Mouse (Mus musculus) monocyte, adult 2 months (primary cell): ENCODE data around the gene Nabp1.

Source experiments
- DNase-seq, 2 experiments: peaks; one replicate each; pipeline ENCODE4 v3.0.0; 2022; ENCODE audit warnings: low spot score in 2 of 2, low read depth in 1 of 2

Nabp1 gene

DNA sequence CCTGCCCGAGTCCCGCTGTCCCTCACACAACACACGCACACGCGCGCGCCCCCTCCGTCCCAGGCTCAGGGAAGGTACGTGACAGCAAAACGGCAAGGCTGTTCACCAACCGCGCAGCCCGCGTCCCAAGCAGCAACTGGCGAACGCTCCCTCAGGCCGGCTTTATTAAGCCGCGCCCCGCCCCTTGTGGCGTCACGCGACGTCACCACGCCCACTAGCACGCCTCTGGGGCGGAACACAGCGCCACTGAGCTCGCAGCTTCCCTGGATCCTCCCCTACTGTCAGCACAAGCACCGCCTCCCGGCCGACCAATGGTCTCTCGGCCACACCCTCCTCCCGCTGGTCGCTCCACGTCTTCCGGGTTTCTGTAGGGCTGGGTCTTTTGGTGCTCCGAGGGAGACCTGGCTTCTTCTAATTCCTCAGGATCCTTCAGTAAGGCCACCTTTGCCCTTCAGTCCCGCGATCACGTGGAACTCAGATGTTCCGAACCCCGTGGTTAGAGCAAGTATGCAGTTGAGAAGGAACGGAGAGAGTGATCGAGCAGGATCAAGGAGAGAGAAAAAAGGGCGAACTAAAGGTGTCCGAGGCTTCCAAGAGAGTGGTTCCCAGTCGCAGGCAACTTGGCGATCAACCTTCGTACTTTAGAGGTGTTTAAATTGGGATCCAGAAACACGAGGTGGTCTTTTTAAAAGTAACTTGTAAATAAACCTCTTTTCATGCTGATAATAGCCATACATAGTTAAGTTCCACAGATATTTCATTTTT, at the start of gene Nabp1:
Nabp1 (minus strand) TSS at position 164 of the 765 bp plus-strand sequence.
- DNase-seq, result peak; percentile 98 to 100

DNA sequence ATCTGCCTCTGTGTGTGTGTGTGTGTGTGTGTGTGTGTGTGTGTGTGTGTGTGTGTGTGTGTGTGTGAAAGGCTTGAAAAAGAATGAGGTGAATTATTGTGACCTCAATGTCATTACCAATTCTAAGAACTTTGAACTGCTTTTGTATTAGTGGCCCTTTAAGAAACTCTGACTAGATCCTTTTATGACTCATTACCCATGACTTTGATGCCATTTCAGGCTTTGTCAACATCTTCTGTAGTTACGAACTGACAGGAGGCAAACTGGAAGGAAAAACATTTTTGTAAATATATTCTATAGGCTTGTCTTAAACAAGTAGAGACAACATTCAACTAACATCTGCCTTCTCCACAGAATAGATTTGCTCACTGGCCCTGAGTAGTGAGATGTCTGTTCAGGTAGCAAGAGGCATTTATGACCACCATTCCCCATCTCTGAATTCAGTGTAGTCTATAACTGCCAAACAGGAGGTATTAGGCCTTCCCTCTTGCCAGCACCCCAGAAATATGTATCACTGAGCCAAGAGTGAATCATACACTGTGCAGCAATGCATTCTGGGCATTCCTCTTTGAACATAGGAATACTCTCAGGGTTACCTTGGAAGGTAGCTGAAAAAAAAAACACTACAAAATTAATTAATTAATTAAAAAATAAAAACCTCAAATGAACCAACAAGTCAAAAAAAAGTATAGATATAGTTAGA, 47.5 kb upstream of the Nabp1 start:
- no peak for DNase-seq

DNA sequence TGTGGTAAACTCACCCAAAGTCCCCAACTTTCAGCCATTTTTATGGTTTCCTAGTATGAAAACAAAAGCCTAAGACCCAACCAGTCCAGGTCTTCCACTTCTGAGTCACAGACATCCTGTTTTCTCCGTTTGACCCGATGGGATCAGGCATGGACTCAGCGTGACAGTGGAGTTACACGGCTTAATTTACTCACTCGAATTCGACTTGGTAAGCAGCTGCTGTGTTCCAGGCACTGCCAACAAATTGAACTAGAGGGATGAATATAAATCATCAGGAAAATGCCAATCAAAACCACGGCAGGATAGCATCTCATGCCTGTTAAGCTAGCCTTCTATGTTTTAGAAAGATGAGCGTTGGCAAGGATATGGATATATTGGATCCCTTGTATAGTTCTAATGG, 43.4 kb upstream of the Nabp1 start:
- DNase-seq, result no peak

DNA sequence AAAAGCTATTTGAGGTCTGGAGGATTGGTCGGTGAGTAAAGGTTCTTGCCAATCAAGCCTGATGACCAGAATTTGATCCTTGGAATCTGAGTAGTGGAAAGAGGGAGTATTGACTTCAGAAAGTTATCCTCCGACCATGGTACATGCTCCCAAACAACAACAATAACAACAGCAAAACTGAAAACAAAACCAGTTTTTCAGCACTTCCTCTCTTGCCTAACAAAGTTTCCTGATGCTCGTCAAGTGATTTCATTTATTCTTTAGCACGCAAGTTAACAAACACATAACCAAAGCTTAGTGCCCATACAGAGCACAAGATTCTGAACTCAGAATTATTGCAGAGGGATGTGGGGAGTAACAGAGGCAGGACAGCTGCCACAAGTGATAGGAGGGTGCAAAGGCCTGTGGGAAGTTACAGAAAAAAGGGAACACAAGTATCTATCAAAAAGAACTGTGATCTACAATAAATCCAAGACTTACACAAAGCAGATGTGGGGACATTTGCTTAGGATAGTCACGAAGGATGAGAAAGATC, 42.1 kb upstream of the Nabp1 start:
- no peak for DNase-seq

DNA sequence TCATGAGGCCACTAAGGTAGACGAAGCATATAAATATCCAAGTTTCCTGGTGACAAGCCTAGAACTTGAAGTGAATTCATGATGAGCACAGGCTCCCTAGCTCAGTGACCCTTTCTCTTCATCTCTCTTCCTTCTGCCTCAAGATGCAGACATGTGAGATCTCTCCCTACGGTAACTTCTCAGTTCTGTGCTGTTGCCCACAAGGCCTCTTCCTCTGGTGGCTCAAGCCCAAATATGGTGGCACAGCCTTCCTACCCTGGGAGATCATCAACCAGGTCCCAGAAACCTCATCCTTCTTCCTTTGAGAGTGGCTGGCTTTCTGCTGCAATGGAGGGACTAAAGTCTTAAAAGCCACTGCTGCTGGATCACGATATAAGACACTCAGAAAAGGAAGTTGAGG, 40.9 kb upstream of the Nabp1 start:
- DNase-seq, result no peak

DNA sequence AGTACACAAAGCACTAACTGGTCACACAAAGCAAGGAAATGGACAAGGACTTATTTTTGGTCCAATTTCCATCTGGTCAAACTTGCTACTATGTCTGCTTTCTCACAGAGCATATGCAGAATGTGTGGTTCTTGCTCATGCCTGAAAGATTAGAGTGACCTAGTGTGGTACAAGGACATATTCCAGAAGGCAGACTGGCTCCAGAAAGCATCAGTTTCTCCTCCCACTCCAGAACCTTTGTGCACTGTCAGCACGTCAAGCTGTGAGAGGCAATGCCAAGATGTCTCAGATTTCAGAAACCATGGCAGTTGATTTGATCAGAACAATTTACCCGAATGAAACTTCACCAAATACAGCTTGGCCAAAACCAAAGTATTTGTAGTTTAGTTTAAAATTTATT, 37.4 kb upstream of the Nabp1 start:
- DNase-seq, result no peak

DNA sequence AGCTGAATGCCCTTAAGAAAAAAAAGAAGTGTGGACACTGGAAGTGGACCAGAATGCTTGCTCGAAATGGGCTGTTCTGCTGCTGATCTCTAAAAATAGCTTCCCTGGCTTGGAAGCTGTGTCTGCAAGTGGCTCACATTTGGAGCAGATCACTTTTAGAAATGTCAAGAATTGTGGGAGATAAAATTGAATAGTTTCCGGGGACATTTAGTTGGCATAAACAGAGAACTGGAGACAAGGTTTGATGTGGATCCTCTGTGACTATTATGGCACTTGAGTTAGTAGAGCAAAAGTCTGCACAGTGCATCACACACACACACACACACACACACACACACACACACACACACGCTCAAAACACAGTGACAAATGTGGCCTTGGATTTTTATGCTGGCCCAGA, 36.8 kb upstream of the Nabp1 start:
- no peak for DNase-seq

DNA sequence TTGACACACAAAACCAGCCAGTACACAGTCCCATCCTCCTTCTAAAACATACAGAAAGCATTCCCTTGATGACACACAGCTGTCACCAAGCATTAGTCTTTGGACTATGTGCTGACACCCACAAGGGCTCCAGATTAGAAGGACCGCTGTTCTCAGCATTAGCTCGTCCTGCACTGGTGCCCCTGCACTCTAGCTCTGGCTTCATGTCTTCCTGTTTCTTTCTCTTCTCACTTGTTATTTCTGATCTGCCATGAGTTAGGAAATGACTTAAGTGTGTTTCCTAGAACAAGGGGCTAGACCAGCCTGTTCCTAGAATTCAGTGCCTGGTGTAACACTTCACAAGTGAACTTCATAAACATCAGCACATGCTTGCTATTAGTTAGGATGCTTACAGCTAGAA, 36.2 kb upstream of the Nabp1 start:
- DNase-seq, result no peak

DNA sequence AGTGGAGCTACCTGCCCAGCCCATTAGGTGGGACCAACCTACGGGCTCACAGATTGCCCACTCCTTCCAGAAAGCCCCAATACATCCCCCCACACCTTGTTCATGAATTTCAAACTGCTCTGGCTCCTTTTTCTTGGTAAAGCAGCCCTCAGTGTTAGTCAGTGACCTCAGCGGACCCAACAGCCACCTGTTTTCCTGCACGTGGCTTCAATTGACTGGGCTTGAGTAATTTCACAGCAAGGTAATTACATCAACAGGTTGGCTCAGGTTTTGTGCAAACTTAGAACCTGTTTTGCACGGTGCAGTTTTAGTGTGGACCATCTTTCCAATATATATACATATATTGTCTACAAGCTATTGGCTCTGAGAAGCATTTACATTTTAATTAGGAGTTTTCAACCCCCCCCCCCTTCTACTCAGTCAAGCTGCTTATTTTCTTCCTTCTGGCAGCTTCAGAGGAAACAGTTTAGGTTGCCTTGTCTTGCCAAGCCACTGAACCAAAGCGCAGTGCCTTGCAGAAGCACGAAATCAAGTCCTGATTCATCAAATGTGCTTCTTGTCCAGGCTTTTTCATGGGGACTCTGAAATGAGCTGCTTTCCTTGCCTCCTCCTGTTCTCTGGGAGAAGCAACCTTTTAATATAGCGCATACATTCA, 35.0 kb upstream of the Nabp1 start:
- DNase-seq, result no peak

DNA sequence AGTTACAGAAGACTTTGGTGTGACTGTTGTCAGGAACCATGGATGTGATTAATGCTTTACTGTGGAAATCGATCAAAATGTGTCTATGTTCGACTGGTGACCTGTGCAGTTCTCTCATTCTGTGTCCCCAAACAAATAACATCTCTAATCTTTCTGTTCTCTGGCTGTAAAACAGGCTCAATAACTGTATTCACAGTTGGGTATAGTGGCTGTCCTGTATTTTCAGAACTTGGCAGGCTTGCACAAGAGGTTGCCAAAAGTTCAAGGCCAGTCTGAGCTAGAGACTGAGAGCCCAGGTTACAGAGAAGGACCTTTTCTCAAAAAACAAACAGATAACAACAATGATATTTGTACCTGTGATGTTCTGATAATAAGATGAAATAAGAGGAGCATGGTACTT, 34.1 kb upstream of the Nabp1 start:
- DNase-seq, result no peak

DNA sequence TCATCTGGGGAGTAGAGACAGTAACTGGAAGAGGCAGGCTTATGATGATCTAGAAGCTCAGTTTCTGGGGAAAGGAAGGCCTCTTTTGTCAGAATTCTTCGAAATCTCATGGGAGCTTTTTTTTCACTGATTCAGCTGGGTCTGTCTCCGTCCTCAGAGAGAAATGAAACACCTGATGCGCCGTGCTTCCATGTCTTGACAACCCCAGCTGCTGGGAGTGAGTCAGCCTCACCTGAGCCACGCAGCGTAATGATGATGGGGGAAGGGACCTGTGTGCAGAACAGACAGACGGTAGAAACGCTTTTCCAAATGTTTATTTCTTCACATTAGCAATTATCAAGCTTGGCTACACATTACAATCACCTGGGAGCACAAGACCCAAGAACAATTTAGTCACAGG, 31.6 kb upstream of the Nabp1 start:
- DNase-seq, result no peak

DNA sequence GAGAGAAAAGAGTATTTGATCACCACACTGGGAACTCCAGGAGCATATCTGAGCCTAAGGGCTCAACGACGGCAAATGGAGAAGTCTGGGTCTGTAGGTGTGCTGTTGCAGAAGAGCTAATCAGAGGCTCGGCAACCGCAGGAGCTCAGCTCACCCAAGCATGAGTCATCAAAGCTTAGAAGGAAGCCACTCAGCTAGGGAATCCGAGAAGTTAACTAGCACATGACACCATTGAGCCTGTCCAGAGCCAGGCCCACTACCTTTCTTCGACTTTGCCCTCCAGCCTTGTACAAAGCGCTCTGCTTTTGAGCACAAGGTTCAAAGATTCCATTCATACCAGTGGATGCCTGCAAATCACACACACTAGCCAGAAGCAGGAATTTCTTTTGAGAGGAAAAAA, 30.9 kb upstream of the Nabp1 start:
- no peak for DNase-seq

DNA sequence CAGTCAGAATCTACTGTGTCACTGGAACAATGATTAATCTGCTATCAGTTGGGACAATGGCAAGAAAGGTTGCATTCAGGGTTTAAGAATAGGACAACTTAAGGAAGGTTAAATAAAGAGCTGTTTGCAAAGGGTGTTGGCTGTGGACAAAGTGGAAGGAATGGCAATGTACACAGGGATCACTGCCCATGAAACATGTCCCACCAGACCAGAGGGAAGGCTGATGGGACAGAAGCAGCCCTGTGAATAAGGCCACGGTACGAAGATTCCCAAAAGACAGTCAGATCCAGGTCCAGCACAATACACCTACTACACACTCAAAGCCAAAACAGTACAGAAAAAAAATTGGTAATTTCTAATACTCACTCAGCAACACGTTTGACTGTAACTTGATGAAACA, 30.3 kb upstream of the Nabp1 start:
- DNase-seq, result no peak

DNA sequence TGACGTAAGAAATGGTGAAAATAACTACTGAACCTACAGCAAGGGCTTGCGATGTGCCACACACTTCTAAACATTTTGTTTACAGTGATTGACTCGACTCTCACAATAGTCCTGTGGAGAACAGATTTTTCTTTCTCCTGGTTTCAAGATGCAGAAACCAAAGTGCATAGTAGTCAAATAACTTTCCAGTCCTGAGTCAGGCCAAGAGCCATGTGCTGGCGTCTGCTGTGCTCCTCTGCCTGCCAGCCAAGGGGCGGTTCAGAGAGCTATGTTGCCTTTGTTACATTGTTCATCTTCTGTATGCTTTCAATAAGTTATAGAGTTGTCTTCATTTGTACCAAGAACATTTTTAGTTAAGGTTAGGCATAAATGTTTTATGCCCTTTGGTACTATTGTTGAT, 29.2 kb upstream of the Nabp1 start:
- DNase-seq, result no peak

DNA sequence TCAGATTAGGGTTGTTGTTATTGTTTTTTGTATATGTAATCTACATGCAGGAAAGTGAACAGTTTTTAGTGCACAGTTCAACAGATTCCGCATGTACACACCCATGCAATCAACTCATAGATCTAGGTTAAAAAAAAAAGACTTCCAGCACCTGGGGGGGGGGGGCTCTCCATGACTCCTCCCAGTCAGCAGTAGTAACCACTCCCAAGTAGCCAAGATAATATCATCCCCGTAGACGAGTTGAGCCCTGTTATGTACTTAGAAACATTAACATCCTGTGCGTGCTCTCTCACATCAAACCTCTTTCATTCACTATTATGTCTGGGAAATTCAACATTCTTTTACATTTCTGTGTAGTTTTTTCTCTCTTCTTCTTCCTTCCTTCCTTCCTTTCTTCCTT, 28.0 kb upstream of the Nabp1 start:
- no peak for DNase-seq

DNA sequence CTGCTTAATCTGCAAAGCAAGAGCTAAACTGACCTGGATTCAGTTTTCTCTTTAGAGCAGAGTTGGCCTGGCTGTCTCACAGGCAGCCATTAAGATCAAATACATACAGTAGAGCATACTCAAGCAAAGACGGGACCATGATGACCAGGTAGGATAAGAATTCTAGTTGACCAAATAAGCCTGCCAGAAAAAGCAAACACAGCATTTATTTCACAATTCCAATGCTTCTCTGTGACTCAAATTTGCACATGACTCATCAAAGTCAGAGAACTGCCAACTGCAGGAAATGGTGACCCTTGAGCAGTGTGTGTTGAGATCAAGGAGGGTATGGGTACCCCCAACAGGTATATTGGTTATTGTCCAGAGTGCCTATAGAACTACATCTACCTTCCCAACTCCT, 27.4 kb upstream of the Nabp1 start:
- no peak for DNase-seq

DNA sequence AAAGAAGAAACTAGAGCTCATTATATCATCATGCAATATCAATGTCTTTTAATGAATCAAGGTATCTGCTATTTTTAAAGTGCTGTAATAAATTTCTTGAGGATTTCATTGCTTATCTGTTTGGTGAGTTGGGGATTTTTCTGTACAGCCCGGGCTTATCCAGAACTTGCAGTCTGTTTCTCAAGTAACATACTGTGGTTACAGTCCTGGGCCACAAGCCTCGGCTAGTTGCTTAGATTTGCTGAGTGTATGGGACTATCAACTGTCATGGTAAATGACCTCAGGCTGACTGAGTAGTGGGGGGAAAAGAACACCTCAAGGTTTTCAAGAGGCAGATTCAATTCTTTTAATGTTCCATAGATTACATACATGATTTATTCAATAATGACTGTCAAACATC, 24.8 kb upstream of the Nabp1 start:
- no peak for DNase-seq

DNA sequence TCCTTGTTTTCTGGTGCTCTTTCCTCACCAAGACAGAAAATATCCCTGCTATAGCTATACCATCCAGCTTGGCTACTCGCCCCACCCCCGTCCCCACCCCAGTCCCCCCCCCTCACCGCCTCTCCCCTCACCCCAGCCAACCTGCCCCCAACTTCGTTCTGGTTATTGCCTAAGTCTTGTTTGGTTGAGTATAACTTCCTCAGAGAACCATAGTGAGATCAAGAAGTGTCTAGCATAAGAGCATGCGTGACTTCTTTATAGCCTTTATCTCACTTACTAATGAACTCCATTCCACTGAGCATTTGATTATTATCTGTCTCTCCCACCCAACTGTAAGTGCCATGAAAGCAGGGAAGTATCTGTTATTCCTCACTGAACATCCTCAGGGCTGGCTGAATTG, 24.1 kb upstream of the Nabp1 start:
- no peak for DNase-seq

DNA sequence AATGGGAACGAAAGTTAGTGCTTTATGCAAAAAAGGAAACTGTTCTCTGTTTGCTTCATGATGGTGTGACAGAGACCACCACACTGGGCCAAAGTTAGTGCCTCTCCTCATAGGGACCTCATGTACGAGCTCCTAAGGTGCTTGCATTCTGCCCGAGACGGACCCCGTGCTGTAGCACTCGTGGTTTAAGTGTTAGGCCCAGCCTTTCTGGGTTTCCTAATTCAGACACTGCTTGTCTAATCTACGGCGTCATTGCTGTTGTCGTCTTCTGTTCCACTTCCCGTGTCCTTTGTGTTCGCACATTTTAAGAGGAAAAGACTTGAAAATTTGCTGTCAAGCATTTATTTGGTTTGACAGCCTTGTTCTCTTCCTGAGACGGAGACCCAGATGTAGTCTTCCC, 23.0 kb upstream of the Nabp1 start:
- DNase-seq, result peak in 1 of 2 experiments; percentile 13

DNA sequence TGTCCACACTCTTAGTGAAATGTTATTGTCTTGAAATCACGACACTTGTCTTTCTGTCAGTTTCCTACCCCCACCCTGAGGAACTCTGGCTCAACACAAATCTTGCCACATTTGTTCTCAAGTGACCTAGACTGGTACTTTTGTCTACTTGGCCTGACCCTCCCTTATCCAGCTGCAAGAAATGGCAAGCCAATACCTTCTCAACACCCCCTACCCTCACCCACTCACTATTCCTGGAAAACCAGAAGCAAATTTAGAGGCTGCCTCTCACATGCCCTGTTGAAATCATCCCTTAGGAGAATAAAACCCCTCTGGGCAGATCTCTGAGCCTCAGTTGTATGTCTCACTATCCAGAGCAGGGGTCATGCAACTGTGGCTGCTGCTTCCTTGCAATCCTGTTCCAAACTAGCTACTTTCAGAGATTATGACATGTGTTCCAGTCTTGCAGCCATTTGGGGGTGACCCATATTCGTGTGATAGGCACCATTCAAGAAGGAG, 20.4 kb upstream of the Nabp1 start:
- DNase-seq, result no peak

DNA sequence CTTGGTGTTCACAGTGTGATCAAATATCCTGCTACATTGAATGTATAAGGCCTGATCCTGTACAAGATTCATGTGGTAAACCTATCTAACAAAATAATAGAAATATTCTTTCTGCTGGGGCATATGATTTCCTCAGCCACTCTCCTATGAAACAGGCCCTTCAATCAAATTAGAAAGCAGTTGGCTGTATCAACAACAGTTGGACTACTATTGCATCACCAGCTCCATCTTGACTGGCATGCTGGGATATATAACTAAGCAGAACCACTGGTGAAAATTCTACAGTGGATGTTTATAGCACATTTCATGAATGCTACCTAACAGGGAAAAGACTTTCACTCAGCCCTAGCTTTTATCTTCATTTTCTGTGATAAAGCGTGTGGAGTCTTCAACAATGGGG, 17.9 kb upstream of the Nabp1 start:
- DNase-seq, result no peak
